Mouse (Mus musculus) MEL (cell line): ENCODE results near the gene Gpd2.

ENCODE experiments used
- CHD1 ChIP-seq: IDR thresholded peaks from 2 replicates; pipeline ENCODE4 v1.6.1; 2012; ENCODE audit warnings: low read depth, mild to moderate bottlenecking, inconsistent platforms, low read length, improper control_type of control experiment
- CHD2 ChIP-seq: IDR thresholded peaks from 2 replicates; pipeline ENCODE4 v1.6.1; 2011; ENCODE audit warnings: low read length, improper control_type of control experiment
- CTCF ChIP-seq, 3 experiments: IDR thresholded peaks in 2 of 3; conservative IDR thresholded peaks in 1 of 3; 2 replicates each; pipeline ENCODE4 v1.5.1; 2011 to 2012; ENCODE audit warnings: low read length in 3 of 3, low read depth in 2 of 3, mild to moderate bottlenecking in 2 of 3, improper control_type of control experiment in 1 of 3, inconsistent platforms in 1 of 3, mixed read lengths in 1 of 3, moderate library complexity in 1 of 3; ENCODE audit not compliant: control insufficient read depth in 1 of 3, insufficient read depth in 1 of 3, poor library complexity in 1 of 3, severe bottlenecking in 1 of 3
- E2F4 ChIP-seq: IDR thresholded peaks from 2 replicates; pipeline ENCODE4 v1.6.1; 2011; ENCODE audit warnings: low read depth, low read length, improper control_type of control experiment, borderline replicate concordance
- EP300 ChIP-seq, 2 experiments: IDR thresholded peaks; 2 replicates each; pipeline ENCODE4 v1.6.1; 2011; ENCODE audit warnings: improper control_type of control experiment in 2 of 2, low read length in 2 of 2, low read depth in 1 of 2, mild to moderate bottlenecking in 1 of 2
- GATA1 ChIP-seq: IDR thresholded peaks from 2 replicates; pipeline ENCODE4 v1.6.1; 2011; ENCODE audit warnings: low read depth, low read length, improper control_type of control experiment
- MAFK ChIP-seq: IDR thresholded peaks from 2 replicates; pipeline ENCODE4 v1.6.1; 2011; ENCODE audit warnings: low read depth, mild to moderate bottlenecking, low read length, improper control_type of control experiment, borderline replicate concordance
- NELFE ChIP-seq: IDR thresholded peaks from 2 replicates; pipeline ENCODE4 v1.6.1; 2011; ENCODE audit warnings: low read depth, low read length, improper control_type of control experiment
- POLR2A ChIP-seq, 2 experiments: IDR thresholded peaks; 2 replicates each; pipeline ENCODE4 v1.6.1; 2011 to 2012; ENCODE audit warnings: low read length in 2 of 2, mild to moderate bottlenecking in 2 of 2, control low read depth in 1 of 2, improper control_type of control experiment in 1 of 2, low read depth in 1 of 2, moderate library complexity in 1 of 2; ENCODE audit not compliant: control insufficient read depth in 1 of 2, insufficient read depth in 1 of 2, poor library complexity in 1 of 2
- RCOR1 ChIP-seq: IDR thresholded peaks from 2 replicates; pipeline ENCODE4 v1.6.1; 2012; ENCODE audit warnings: low read depth, mild to moderate bottlenecking, inconsistent platforms, low read length, improper control_type of control experiment

DNA sequence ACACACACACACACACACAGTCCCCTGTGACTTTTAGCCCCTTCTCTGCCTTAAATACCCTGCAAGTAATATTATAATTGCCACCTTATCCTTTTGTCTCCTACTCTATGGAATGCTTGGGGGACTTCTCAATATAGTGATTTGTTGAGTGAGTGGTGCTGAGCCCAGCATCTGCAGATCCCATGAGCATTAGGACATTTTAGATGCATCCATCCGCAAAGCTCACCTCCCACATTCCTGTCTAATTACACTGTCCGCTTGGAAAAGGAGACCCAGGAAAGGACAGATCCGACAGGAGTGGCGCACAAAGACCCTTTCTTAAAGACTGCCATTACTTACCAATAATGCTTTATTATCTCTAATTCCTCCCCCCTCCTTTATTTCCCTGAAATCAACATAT, 47.8 kb downstream of the Gpd2 start:
- no peak for TF ChIP-seq CTCF (IDR thresholded peaks at IDR 0.05 in 2 of 3, conservative IDR thresholded peaks at IDR 0.05 in 1 of 3; ENCODE audit: control insufficient read depth in 1 of 3, insufficient read depth in 1 of 3, low read depth in 2 of 3, low read length in 3 of 3, poor library complexity in 1 of 3, severe bottlenecking in 1 of 3)
- no peak for TF ChIP-seq EP300 (IDR thresholded peaks at IDR 0.05; ENCODE audit: low read depth in 1 of 2, low read length in 2 of 2)
- no peak for TF ChIP-seq POLR2A (IDR thresholded peaks at IDR 0.05; ENCODE audit: control insufficient read depth in 1 of 2, insufficient read depth in 1 of 2, low read depth in 1 of 2, low read length in 2 of 2, poor library complexity in 1 of 2)
- TF ChIP-seq GATA1: no peak
- TF ChIP-seq RCOR1: no peak
- TF ChIP-seq CHD1: no peak
- TF ChIP-seq MAFK: no peak
- TF ChIP-seq CHD2: no peak
- TF ChIP-seq NELFE: no peak
- no peak for TF ChIP-seq E2F4
